Mouse (Mus musculus): ENCODE measurements around the gene Rad51d.

GRCm38 (mm10) chr11:82863059-82863458, 27.4 kb downstream of the Rad51d start:
- TF ChIP-seq CTCF (IDR thresholded peaks at IDR 0.05; ENCODE audit: extremely low read depth, insufficient read depth, low read length) = no peak
- no peak for TF ChIP-seq POLR2A (IDR thresholded peaks at IDR 0.05; ENCODE audit: extremely low read depth, insufficient read depth, low read length)

Measured in cortical plate, adult 2 months (tissue).